Mouse (Mus musculus) C2C12 (cell line): ENCODE data around the gene Abcc4.

Experiments
- CEBPB ChIP-seq: IDR thresholded peaks from one replicate; pipeline ENCODE4 v1.6.1; 2011; ENCODE audit warnings: low read depth, mild to moderate bottlenecking, control low read depth, moderate library complexity
- CTCF ChIP-seq: IDR thresholded peaks from one replicate; pipeline ENCODE4 v1.5.1; 2011; ENCODE audit not compliant: control insufficient read depth, insufficient read depth, insufficient read length
- FOSL1 ChIP-seq: IDR thresholded peaks from one replicate; pipeline ENCODE4 v1.8.0; 2011; ENCODE audit warnings: mild to moderate bottlenecking, low read length; ENCODE audit not compliant: poor library complexity, insufficient read depth, severe bottlenecking
- MAX ChIP-seq: IDR thresholded peaks from one replicate; pipeline ENCODE4 v1.6.1; 2011; ENCODE audit warnings: mild to moderate bottlenecking, control low read depth
- MYOD1 ChIP-seq: IDR thresholded peaks from one replicate; pipeline ENCODE4 v1.6.1; 2011; ENCODE audit warnings: low read depth; ENCODE audit not compliant: control insufficient read depth, insufficient read length
- MYOG ChIP-seq: IDR thresholded peaks from one replicate; pipeline ENCODE4 v1.6.1; 2011; ENCODE audit not compliant: control insufficient read depth, insufficient read length; ENCODE audit errors: extremely low read depth
- USF1 ChIP-seq: IDR thresholded peaks from one replicate; pipeline ENCODE4 v1.6.1; 2011; ENCODE audit warnings: low read depth, mild to moderate bottlenecking, control low read depth, moderate library complexity

DNA sequence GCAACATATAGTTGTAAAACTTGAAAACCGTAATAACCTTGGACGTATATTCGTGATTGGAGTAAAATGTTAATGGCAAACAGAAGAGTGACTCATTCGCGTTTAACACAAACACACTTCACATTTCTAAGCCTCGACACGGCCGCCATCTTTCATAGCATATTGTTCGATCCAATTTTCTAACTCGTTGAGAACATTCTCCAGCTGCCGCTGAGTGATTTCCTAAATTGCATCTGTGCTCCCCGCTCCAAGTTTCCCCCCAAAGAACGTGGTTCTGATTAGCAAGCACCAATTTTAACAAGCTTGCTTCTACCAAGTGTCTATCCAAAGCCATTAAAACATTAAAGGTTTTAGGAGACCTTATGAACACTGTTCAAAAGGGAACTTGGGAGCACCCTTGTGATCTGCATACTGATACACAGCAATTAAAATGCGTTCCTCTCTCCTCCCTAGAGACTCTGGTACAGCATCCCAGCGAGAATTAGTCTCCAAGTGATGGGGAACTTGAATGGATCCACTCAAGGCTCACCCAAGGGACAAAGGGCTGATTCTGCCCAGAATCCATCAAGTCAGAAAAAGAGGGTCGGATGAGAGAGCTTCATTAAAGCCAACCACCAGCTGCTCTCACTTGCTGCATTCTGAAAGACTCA is 97.1 kb downstream of the Abcc4 start:
- TF ChIP-seq CTCF (no peak), MYOG (no peak), FOSL1 (no peak), CEBPB (no peak), USF1 (no peak), MAX (no peak), MYOD1 (no peak)
